Mouse (Mus musculus) myocyte (in vitro differentiated cells): ENCODE measurements at regions not wholly inside any gene's neighbourhood (a gene's known extent, or its start where the extent isn't known, plus 50 kb on each side); places are given as distances from the start of the nearest gene placed in this dataset.

ENCODE experiments used
- H3K27me3 ChIP-seq: one replicate; pipeline ENCODE4 v1.6.1; 2011; ENCODE audit not compliant: control insufficient read depth, insufficient read depth, insufficient read length
- H3K36me3 ChIP-seq: one replicate; pipeline ENCODE4 v1.6.1; 2011; ENCODE audit not compliant: control insufficient read depth, insufficient read depth
- H3K4me2 ChIP-seq: one replicate; pipeline ENCODE4 v1.6.1; 2011; ENCODE audit warnings: low read depth, control low read depth
- H3K4me3 ChIP-seq: one replicate; pipeline ENCODE4 v1.5.1; 2011; ENCODE audit warnings: mild to moderate bottlenecking, control low read depth, moderate library complexity
- H3K79me2 ChIP-seq: one replicate; pipeline ENCODE4 v1.6.1; 2011; ENCODE audit not compliant: control insufficient read depth, insufficient read depth
- H3ac ChIP-seq: one replicate; pipeline ENCODE4 v1.6.1; 2011; ENCODE audit not compliant: control insufficient read depth, insufficient read length
- CEBPB ChIP-seq: IDR thresholded peaks from 2 replicates; pipeline ENCODE4 v1.6.1; 2011; ENCODE audit warnings: mild to moderate bottlenecking, moderate library complexity; ENCODE audit not compliant: poor library complexity, insufficient read depth, severe bottlenecking
- E2F4 ChIP-seq: IDR thresholded peaks from one replicate; pipeline ENCODE4 v1.6.1; 2011; ENCODE audit warnings: mild to moderate bottlenecking, control low read depth, moderate library complexity; ENCODE audit not compliant: insufficient read depth
- MAX ChIP-seq: IDR thresholded peaks from one replicate; pipeline ENCODE4 v1.6.1; 2011; ENCODE audit warnings: low read depth, mild to moderate bottlenecking, control low read depth
- MYOD1 ChIP-seq, 3 experiments: IDR thresholded peaks; one replicate each; pipeline ENCODE4 v1.6.1; 2011; ENCODE audit warnings: control low read depth in 2 of 3, low read depth in 2 of 3, mild to moderate bottlenecking in 2 of 3, moderate library complexity in 1 of 3; ENCODE audit not compliant: insufficient read length in 2 of 3, control insufficient read depth in 1 of 3
- MYOG ChIP-seq, 3 experiments: IDR thresholded peaks; one replicate each; pipeline ENCODE4 v1.6.1; 2011; ENCODE audit warnings: control low read depth in 2 of 3, low read depth in 2 of 3, mild to moderate bottlenecking in 2 of 3; ENCODE audit not compliant: insufficient read length in 2 of 3, control insufficient read depth in 1 of 3, insufficient read depth in 1 of 3
- POLR2A ChIP-seq: IDR thresholded peaks from one replicate; pipeline ENCODE4 v1.6.1; 2011; ENCODE audit warnings: low read depth, mild to moderate bottlenecking, control low read depth, moderate library complexity; ENCODE audit not compliant: insufficient read length
- POLR2AphosphoS2 ChIP-seq: IDR thresholded peaks from one replicate; pipeline ENCODE4 v1.6.1; 2011; ENCODE audit warnings: low read depth, control low read depth; ENCODE audit not compliant: insufficient read length
- REST ChIP-seq: IDR thresholded peaks from one replicate; pipeline ENCODE4 v1.6.1; 2011; ENCODE audit warnings: mild to moderate bottlenecking, control low read depth, moderate library complexity; ENCODE audit not compliant: insufficient read depth, insufficient read length
- SRF ChIP-seq: IDR thresholded peaks from one replicate; pipeline ENCODE4 v1.6.1; 2011; ENCODE audit warnings: low read depth; ENCODE audit not compliant: control insufficient read depth, insufficient read length
- TCF12 ChIP-seq: IDR thresholded peaks from one replicate; pipeline ENCODE4 v1.6.1; 2011; ENCODE audit warnings: mild to moderate bottlenecking, control low read depth; ENCODE audit not compliant: poor library complexity, insufficient read depth, severe bottlenecking
- TCF3 ChIP-seq: IDR thresholded peaks from one replicate; pipeline ENCODE4 v1.6.1; 2011; ENCODE audit warnings: low read depth, control low read depth; ENCODE audit not compliant: insufficient read length
- USF1 ChIP-seq: IDR thresholded peaks from one replicate; pipeline ENCODE4 v1.6.1; 2011; ENCODE audit warnings: low read depth, mild to moderate bottlenecking, control low read depth, moderate library complexity

GRCm38 (mm10) chr13:52013757-52014156 is 167.3 kb downstream of the Gadd45g start:
- Histone ChIP-seq H3K36me3 (no peaks in the 10 kb centered on the region), H3K4me3 (no peak overlapping the region), H3ac (no peak overlapping the region), H3K27me3 (no peaks in the 10 kb centered on the region), H3K79me2 (no peaks in the 10 kb centered on the region), H3K4me2 (no peak overlapping the region)
- no peak for TF ChIP-seq POLR2A
- no peak for TF ChIP-seq CEBPB
- TF ChIP-seq MAX, result no peak
- no peak for TF ChIP-seq E2F4
- no peak for TF ChIP-seq SRF
- no peak for TF ChIP-seq REST
- no peak for TF ChIP-seq MYOD1 (IDR thresholded peaks at IDR 0.05; ENCODE audit: control insufficient read depth in 1 of 3, insufficient read length in 2 of 3, low read depth in 2 of 3)
- TF ChIP-seq USF1, result no peak
- no peak for TF ChIP-seq TCF3
- TF ChIP-seq MYOG (IDR thresholded peaks at IDR 0.05; ENCODE audit: control insufficient read depth in 1 of 3, insufficient read depth in 1 of 3, insufficient read length in 2 of 3, low read depth in 2 of 3), result no peak
- no peak for TF ChIP-seq TCF12
- no peak for TF ChIP-seq POLR2AphosphoS2

- TF ChIP-seq REST, result no peak
- TF ChIP-seq E2F4, result no peak
- no peak for TF ChIP-seq MYOG (IDR thresholded peaks at IDR 0.05; ENCODE audit: control insufficient read depth in 1 of 3, insufficient read depth in 1 of 3, insufficient read length in 2 of 3, low read depth in 2 of 3)
- no peak for TF ChIP-seq TCF3
- TF ChIP-seq POLR2AphosphoS2, result no peak
- TF ChIP-seq USF1, result no peak
- TF ChIP-seq MYOD1 (IDR thresholded peaks at IDR 0.05; ENCODE audit: control insufficient read depth in 1 of 3, insufficient read length in 2 of 3, low read depth in 2 of 3), result no peak
- no peak for TF ChIP-seq MAX
- TF ChIP-seq POLR2A, result no peak
- TF ChIP-seq CEBPB, result no peak
- no peak for TF ChIP-seq TCF12
- TF ChIP-seq SRF, result no peak
Observed at GRCm38 (mm10) chr13:52014566-52014965, 168.1 kb downstream of the Gadd45g start.

GRCm38 (mm10) chr13:52015066-52015465 is 168.6 kb downstream of the Gadd45g start:
- Histone ChIP-seq H3K4me3 (no peak overlapping the region), H3K79me2 (no peaks in the 10 kb centered on the region), H3K27me3 (no peaks in the 10 kb centered on the region), H3ac (no peak overlapping the region), H3K36me3 (no peaks in the 10 kb centered on the region), H3K4me2 (no peak overlapping the region)
- no peak for TF ChIP-seq MYOG (IDR thresholded peaks at IDR 0.05; ENCODE audit: control insufficient read depth in 1 of 3, insufficient read depth in 1 of 3, insufficient read length in 2 of 3, low read depth in 2 of 3)
- no peak for TF ChIP-seq E2F4
- TF ChIP-seq MAX, result no peak
- no peak for TF ChIP-seq REST
- no peak for TF ChIP-seq CEBPB

More at GRCm38 (mm10) chr13:52014566-52014965, 168.1 kb downstream of the Gadd45g start:
- no peak overlapping the region for H3K4me2 ChIP-seq
- H3K36me3 ChIP-seq, result no peaks in the 10 kb centered on the region
- H3K4me3 ChIP-seq, result no peak overlapping the region
- H3ac ChIP-seq, result no peak overlapping the region
- H3K27me3 ChIP-seq, result no peaks in the 10 kb centered on the region
- H3K79me2 ChIP-seq, result no peaks in the 10 kb centered on the region

- TF ChIP-seq SRF, result no peak
- TF ChIP-seq POLR2A, result no peak
- TF ChIP-seq MYOG (IDR thresholded peaks at IDR 0.05; ENCODE audit: control insufficient read depth in 1 of 3, insufficient read depth in 1 of 3, insufficient read length in 2 of 3, low read depth in 2 of 3), result no peak
- Histone ChIP-seq H3ac (no peak overlapping the region), H3K36me3 (no peaks in the 10 kb centered on the region), H3K79me2 (no peaks in the 10 kb centered on the region), H3K4me3 (no peak overlapping the region), H3K4me2 (no peak overlapping the region), H3K27me3 (no peaks in the 10 kb centered on the region)
Observed at GRCm38 (mm10) chr13:52015496-52015895, 169.0 kb downstream of the Gadd45g start.

GRCm38 (mm10) chr13:52017598-52018190 is 171.2 kb downstream of the Gadd45g start:
- no peaks in the 10 kb centered on the region for H3K79me2 ChIP-seq
- no peak overlapping the region for H3K4me3 ChIP-seq
- H3K4me2 ChIP-seq, result peak overlapping the region; percentile 18
- TF ChIP-seq MYOD1 (IDR thresholded peaks at IDR 0.05; ENCODE audit: control insufficient read depth in 1 of 3, insufficient read length in 2 of 3, low read depth in 2 of 3) (peak in 2 of 3 experiments; percentile 27 to 55), MAX (no peak), MYOG (IDR thresholded peaks at IDR 0.05; ENCODE audit: control insufficient read depth in 1 of 3, insufficient read depth in 1 of 3, insufficient read length in 2 of 3, low read depth in 2 of 3) (peak in 1 of 3 experiments; percentile 48), TCF12 (no peak), USF1 (peak; percentile 12), SRF (no peak)
- H3K27me3 ChIP-seq, result no peaks in the 10 kb centered on the region
- H3ac ChIP-seq, result no peak overlapping the region
- H3K36me3 ChIP-seq, result no peaks in the 10 kb centered on the region
